Mouse (Mus musculus) granulocyte monocyte progenitor cell, adult 5-6 weeks (primary cell): ENCODE data around the gene Tnks2. TPM values are rescaled to one million over a fixed set of nuclear protein-coding genes. Genes with fewer than 3 reads are reported as not detected.
"Not testable (repeated sequence)": the region's sequence is repeated elsewhere in the genome, so short reads cannot be mapped to it uniquely, and the experiment has no call there.

Experiments
- ATAC-seq: replicated peaks from 2 replicates; pipeline ENCODE4 v1.8.0; 2016; ENCODE audit warnings: mild to moderate bottlenecking, moderate TSS enrichment, inconsistent platforms; ENCODE audit not compliant: poor library complexity, severe bottlenecking
- total RNA-seq, 2 experiments: library from RNA; stranded (forward) in 1 of 2; stranded (reverse) in 1 of 2; fragments of 200-712, 200-1000 nt in 1 of 2; fragments of >200 nt in 1 of 2; fragmentation: Nextera tagmentation in 1 of 2; gene quantifications; 2 replicates each; pipeline ENCODE4 v1.2.3; 2014 to 2017

Tnks2 gene
- total RNA-seq, 2 experiments from 2014 or later = 55.1 to 60.6 TPM

- ATAC-seq = not testable (repeated sequence)
Observed at GRCm38 (mm10) chr19:36821301-36821700, 12.7 kb upstream of the Tnks2 start.

GRCm38 (mm10) chr19:36822701-36823100 is 11.3 kb upstream of the Tnks2 start:
- no peak for ATAC-seq

GRCm38 (mm10) chr19:36827650-36828049 is 6.4 kb upstream of the Tnks2 start:
- no peak for ATAC-seq

- ATAC-seq = no peak
Observed at GRCm38 (mm10) chr19:36828322-36828721, 5.7 kb upstream of the Tnks2 start.

GRCm38 (mm10) chr19:36832951-36833787 is 863 bp upstream of the Tnks2 start:
- ATAC-seq = no peak

GRCm38 (mm10) chr19:36834532-36835431 is 750 bp downstream of the Tnks2 start:
- ATAC-seq = peak; percentile 31

- ATAC-seq = no peak
Observed at GRCm38 (mm10) chr19:36836035-36836434, 2.0 kb downstream of the Tnks2 start.

GRCm38 (mm10) chr19:36840301-36840700 is 6.3 kb downstream of the Tnks2 start:
- no peak for ATAC-seq

- ATAC-seq = no peak
Observed at GRCm38 (mm10) chr19:36843866-36844265, 9.8 kb downstream of the Tnks2 start.

GRCm38 (mm10) chr19:36845924-36846323 is 11.9 kb downstream of the Tnks2 start:
- no peak for ATAC-seq

- ATAC-seq = no peak
Observed at GRCm38 (mm10) chr19:36853831-36854230, 19.8 kb downstream of the Tnks2 start.

- ATAC-seq = no peak
Observed at GRCm38 (mm10) chr19:36857851-36858250, 23.8 kb downstream of the Tnks2 start.

GRCm38 (mm10) chr19:36860393-36860792 is 26.4 kb downstream of the Tnks2 start:
- ATAC-seq = no peak

GRCm38 (mm10) chr19:36865905-36866304 is 31.9 kb downstream of the Tnks2 start:
- ATAC-seq = no peak

- ATAC-seq = no peak
Observed at GRCm38 (mm10) chr19:36867416-36867815, 33.4 kb downstream of the Tnks2 start.

GRCm38 (mm10) chr19:36868675-36869074 is 34.6 kb downstream of the Tnks2 start:
- ATAC-seq = not testable (repeated sequence)

- no peak for ATAC-seq
Observed at GRCm38 (mm10) chr19:36874651-36875050, 40.6 kb downstream of the Tnks2 start.

- no peak for ATAC-seq
Observed at GRCm38 (mm10) chr19:36877329-36877728, 43.3 kb downstream of the Tnks2 start.

- ATAC-seq = no peak
Observed at GRCm38 (mm10) chr19:36878743-36879495, 44.9 kb downstream of the Tnks2 start.

GRCm38 (mm10) chr19:36883119-36883518 is 49.1 kb downstream of the Tnks2 start:
- 0 out of 2 replicates have a peak, but pooled peaks have one; percentile 50 for ATAC-seq
